Mouse (Mus musculus) forebrain, postnatal 0 days (tissue): ENCODE results near the gene Ccdc116. TPM values are rescaled to one million over a fixed set of nuclear protein-coding genes. Genes with fewer than 3 reads are reported as not detected.

Source experiments
- ATAC-seq: fragments of 200-750 bp; cut with Nextera tagmentation; 2 replicates; pipeline ENCODE4 v1.8.0; 2017; ENCODE audit warnings: mild to moderate bottlenecking, moderate library complexity
- DNase-seq: peaks from one replicate; pipeline ENCODE4 v3.0.0-alpha.2; 2015
- H3K27ac ChIP-seq: fragments of 300-500 bp; sonication (generic); 2 replicates; pipeline ENCODE4 v1.5.1; 2014; ENCODE audit warnings: low read depth, mild to moderate bottlenecking, antibody characterized with exemption, low read length, moderate library complexity, mixed read lengths
- H3K27me3 ChIP-seq: fragments of 300-500 bp; sonication (generic); 2 replicates; pipeline ENCODE4 v1.6.1; 2014; ENCODE audit warnings: mild to moderate bottlenecking, low read length, mixed read lengths; ENCODE audit not compliant: insufficient read depth
- H3K36me3 ChIP-seq: fragments of 300-500 bp; sonication (generic); 2 replicates; pipeline ENCODE4 v1.6.1; 2014; ENCODE audit warnings: mild to moderate bottlenecking, moderate library complexity; ENCODE audit not compliant: insufficient read depth
- H3K4me1 ChIP-seq: fragments of 300-500 bp; sonication (generic); 2 replicates; pipeline ENCODE4 v1.6.1; 2014; ENCODE audit warnings: antibody characterized with exemption; ENCODE audit not compliant: insufficient read depth
- H3K4me2 ChIP-seq: fragments of 300-500 bp; sonication (generic); 2 replicates; pipeline ENCODE4 v1.6.1; 2014; ENCODE audit warnings: low read depth, mild to moderate bottlenecking, moderate library complexity
- H3K4me3 ChIP-seq: fragments of 300-500 bp; sonication (generic); 2 replicates; pipeline ENCODE4 v1.5.1; 2014; ENCODE audit warnings: low read depth, low read length, mixed read lengths
- H3K9ac ChIP-seq: fragments of 300-500 bp; sonication (generic); 2 replicates; pipeline ENCODE4 v1.6.1; 2014; ENCODE audit warnings: mild to moderate bottlenecking
- H3K9me3 ChIP-seq: fragments of 300-500 bp; sonication (generic); 2 replicates; pipeline ENCODE4 v1.6.1; 2016; ENCODE audit warnings: low read length
- CTCF ChIP-seq: sonication (generic); IDR thresholded peaks from 2 replicates; pipeline ENCODE4 v1.5.1; 2016; ENCODE audit warnings: antibody characterized with exemption, control low read depth, low read depth
- WGBS: fragments of 180-500 bp; shearing (Covaris S2); extraction: QIAGEN DNeasy Blood & Tissue Kit; methylation state at CpG from one replicate; pipeline ENCODE4 v1.1.7; 2014; 5-methylcytosine and 5-hydroxymethylcytosine counted together
- microRNA counts: library from miRNA; unstranded; fragments of <30 nt; microRNA quantifications from one replicate; lab custom pipeline; 2015
- microRNA-seq, 2 experiments: library from miRNA; unstranded; fragments of <30 nt; microRNA quantifications; one replicate each; pipeline ENCODE4; 2016
- polyA plus RNA-seq: library from polyadenylated mRNA; unstranded; fragments of >200 nt; fragmentation: Nextera tagmentation; extraction: Ambion mirVana; gene quantifications from 2 replicates; pipeline ENCODE4 v1.2.1, GENCODE M21; 2015
- total RNA-seq: library from RNA; depleted of rRNA; stranded (reverse); fragments of >200 nt; gene quantifications from 2 replicates; pipeline ENCODE4 v1.2.3, GENCODE M21; 2014; rRNA removed

The Ccdc116 gene
- total and polyA plus RNA-seq, 2 experiments from 2014 or later, result 4.1 to 6.2 TPM

- H3K9me3 ChIP-seq, result no peaks in the 10 kb centered on the region
- TF ChIP-seq CTCF, result no peak
- no peak overlapping the region for H3K4me3 ChIP-seq
- WGBS, result 84% methylated on average over 5 of the region's 5 CpGs
- H3K27ac ChIP-seq, result no peak overlapping the region
- no peak overlapping the region for H3K9ac ChIP-seq
- H3K4me2 ChIP-seq, result no peak overlapping the region
- H3K36me3 ChIP-seq, result no peaks in the 10 kb centered on the region
- no peak for ATAC-seq
- no peaks in the 10 kb centered on the region for H3K4me1 ChIP-seq
- DNase-seq, result no peak
- no peaks in the 10 kb centered on the region for H3K27me3 ChIP-seq
These were observed 29.7 kb downstream of the Ccdc116 start for GRCm38 (mm10) chr16:17117309-17117799.

DNA sequence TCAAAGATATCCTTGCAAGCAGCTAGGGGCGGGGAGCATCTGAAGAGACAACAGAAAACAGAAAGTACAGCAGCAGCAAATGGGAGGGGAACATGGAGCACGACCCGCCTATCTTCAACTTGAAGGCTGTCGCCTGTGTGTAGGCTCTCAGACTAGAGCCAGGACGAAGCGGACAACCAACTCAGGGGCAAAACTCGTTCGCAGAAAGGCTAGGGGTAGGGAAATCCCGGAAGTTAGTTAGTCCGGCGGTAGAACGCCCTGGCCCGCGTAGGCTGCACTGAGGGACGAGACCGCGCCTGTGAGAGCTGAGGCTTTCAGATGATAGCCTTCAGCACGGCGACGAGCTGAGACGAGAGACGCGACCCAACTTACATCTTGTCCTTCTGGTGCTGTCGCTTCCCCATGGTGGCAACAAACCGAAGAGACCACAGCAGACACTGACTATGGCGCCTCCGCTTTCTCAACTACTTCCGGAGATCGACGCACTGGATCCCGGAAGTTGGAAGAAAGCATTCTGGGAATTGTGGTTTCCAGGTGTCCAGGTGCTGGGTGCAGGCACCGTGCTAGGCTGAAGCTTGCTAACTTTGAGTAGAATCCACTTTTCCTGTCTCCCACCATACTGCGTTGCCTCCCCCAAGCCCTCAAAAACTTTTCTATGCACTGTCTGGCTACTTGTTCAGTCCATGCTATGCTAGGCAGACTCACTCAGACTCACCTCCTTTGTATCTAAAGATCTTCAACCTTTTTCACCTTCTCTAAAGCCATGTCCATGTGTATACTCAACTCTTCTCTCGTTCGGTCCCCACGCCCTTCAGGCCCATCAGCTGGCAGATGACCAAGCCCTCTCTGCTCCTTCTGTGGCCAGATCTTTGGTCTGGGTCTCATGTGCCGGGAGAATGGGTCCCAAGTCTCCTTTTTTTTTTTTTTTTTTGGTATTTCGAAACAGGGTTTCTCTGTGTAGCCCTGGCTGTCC lies 36.0 kb downstream of the Ccdc116 start, which contains the start of gene Ppil2:
Ppil2 (minus strand) TSS at position 487 of the 973 bp plus-strand sequence.
- Histone ChIP-seq H3K27me3 (no peaks in the 10 kb centered on the region), H3K9ac (peak within 1 kb of the TSS; percentile 63), H3K4me2 (peak within 1 kb of the TSS; percentile 74), H3K36me3 (peaks cover 4% of the 10 kb centered on the region), H3K4me1 (peaks cover 8% of the 10 kb centered on the region; the same call in 1 of the 2 replicates), H3K4me3 (peak within 1 kb of the TSS; percentile 80), H3K27ac (peak within 1 kb of the TSS; percentile 46; the same call in 1 of the 2 replicates), H3K9me3 (no peaks in the 10 kb centered on the region)
- DNase-seq, result peak; percentile 84
- WGBS, result 11% methylated on average over 38 of the region's 38 CpGs
- TF ChIP-seq CTCF, result no peak
- peak; percentile 91 for ATAC-seq

DNA sequence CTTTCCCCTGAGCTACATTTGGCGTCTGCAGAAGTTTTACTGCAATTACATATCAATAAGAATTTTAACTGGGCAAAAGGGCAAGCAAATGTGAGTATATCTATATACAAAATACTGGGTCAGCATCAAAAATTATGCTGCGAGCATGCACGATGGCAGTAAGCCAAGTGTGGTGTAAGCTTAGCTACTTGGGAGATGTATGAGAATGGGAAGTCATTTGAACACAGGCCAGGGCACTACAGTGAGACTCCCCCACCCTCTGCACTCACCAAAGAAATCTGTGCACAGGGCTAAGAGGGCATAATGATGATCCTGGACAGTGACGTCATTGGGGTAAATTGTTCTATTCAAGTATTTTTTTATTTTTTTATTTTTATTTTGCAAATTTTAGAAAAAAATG lies 42.4 kb downstream of the Ccdc116 start:
- no peaks in the 10 kb centered on the region for H3K27me3 ChIP-seq
- H3K9me3 ChIP-seq, result no peaks in the 10 kb centered on the region
- H3K27ac ChIP-seq, result no peak overlapping the region
- 68% methylated on average over 4 of the region's 4 CpGs for WGBS
- no peak for TF ChIP-seq CTCF
- H3K4me2 ChIP-seq, result no peak overlapping the region
- DNase-seq, result no peak
- H3K4me1 ChIP-seq, result no peaks in the 10 kb centered on the region
- no peak overlapping the region for H3K4me3 ChIP-seq
- H3K36me3 ChIP-seq, result peaks cover 52% of the 10 kb centered on the region
- H3K9ac ChIP-seq, result no peak overlapping the region
- ATAC-seq, result no peak

- H3K4me3 ChIP-seq, result no peak overlapping the region
- 37% methylated on average over 7 of the region's 7 CpGs for WGBS
- DNase-seq, result peak; percentile 41
- TF ChIP-seq CTCF, result no peak
- no peaks in the 10 kb centered on the region for H3K9me3 ChIP-seq
- ATAC-seq, result peak; percentile 49; the same call in 1 of the 2 replicates
- no peak overlapping the region for H3K27ac ChIP-seq
- no peaks in the 10 kb centered on the region for H3K4me1 ChIP-seq
- no peaks in the 10 kb centered on the region for H3K27me3 ChIP-seq
- H3K36me3 ChIP-seq, result peaks cover 60% of the 10 kb centered on the region
- no peak overlapping the region for H3K9ac ChIP-seq
- no peak overlapping the region for H3K4me2 ChIP-seq
These were observed 44.3 kb downstream of the Ccdc116 start for GRCm38 (mm10) chr16:17102630-17103220.

DNA sequence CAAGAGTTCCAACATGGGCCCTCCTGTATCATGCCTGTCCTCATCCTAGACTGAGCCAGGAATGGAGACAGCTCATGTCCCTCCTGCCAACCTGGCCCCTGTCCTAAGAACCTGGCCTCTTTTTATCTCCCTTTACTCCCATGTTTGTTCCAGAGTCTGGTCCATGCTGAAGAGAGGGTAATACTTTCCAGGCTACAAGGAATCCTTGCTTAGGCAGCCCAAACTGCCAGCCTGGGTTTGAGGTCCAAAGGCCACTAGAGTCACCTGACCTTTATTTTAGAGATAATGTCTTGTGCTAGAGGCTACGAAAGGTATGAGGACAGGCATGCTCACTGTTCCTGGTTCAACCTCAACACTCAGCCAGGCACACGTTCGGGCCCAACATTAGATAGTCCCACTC lies 50.1 kb downstream of the Ccdc116 start:
- H3K4me2 ChIP-seq, result no peak overlapping the region
- no peaks in the 10 kb centered on the region for H3K4me1 ChIP-seq
- H3K27me3 ChIP-seq, result no peaks in the 10 kb centered on the region
- DNase-seq, result no peak
- H3K36me3 ChIP-seq, result peaks cover 70% of the 10 kb centered on the region
- 95% methylated on average over 3 of the region's 3 CpGs for WGBS
- no peak overlapping the region for H3K4me3 ChIP-seq
- H3K9me3 ChIP-seq, result no peaks in the 10 kb centered on the region
- H3K9ac ChIP-seq, result no peak overlapping the region
- no peak for TF ChIP-seq CTCF
- no peak for ATAC-seq
- H3K27ac ChIP-seq, result no peak overlapping the region

MicroRNAs within 50 kb of the gene (microRNA counts, 519-probe panel; counts per million panel counts)
- 5,108 counts per million, percentile 67 among the panel's probes with 10 or more counts for microRNA mmu-miR-130b (lab: Ali Mortazavi, UCI)
- 2,089 counts per million, percentile 17 among the panel's probes with 10 or more counts for microRNA mmu-miR-301b (lab: Ali Mortazavi, UCI)

Small RNA genes lying within 50 kb of the gene (microRNA-seq; reads per million reads assigned to microRNA genes)
- gene Mir130b (2,182 to 3,131 reads per million in 2 experiments), gene Mir301b (74.1 to 78.8 reads per million in 2 experiments)

Other genes starting within 250 kb of the Ccdc116 start
- gene Mapk1, start 163.8 kb downstream of the Ccdc116 start, total RNA-seq, result 189 and 231 TPM in 2 replicates
- gene Mapk1, start 163.8 kb downstream of the Ccdc116 start, polyA plus RNA-seq, result 165 and 207 TPM in 2 replicates
- gene Ypel1, start 77.5 kb downstream of the Ccdc116 start, total RNA-seq, result 76.7 and 103 TPM in 2 replicates
- 123 and 131 TPM in 2 replicates for gene Ypel1, start 77.5 kb downstream of the Ccdc116 start, polyA plus RNA-seq
- gene Ppil2, start 36.0 kb downstream of the Ccdc116 start, total RNA-seq, result 100 and 104 TPM in 2 replicates
- 99.3 and 111 TPM in 2 replicates for gene Ppil2, start 36.0 kb downstream of the Ccdc116 start, polyA plus RNA-seq
- 3.8 and 5.4 TPM in 2 replicates for gene 2610318N02Rik, start 22.1 kb downstream of the Ccdc116 start, total RNA-seq
- 10.1 and 10.6 TPM in 2 replicates for gene 2610318N02Rik, start 22.1 kb downstream of the Ccdc116 start, polyA plus RNA-seq
- 13.5 and 19.2 TPM in 2 replicates for gene Sdf2l1, start 14.8 kb downstream of the Ccdc116 start, total RNA-seq
- gene Sdf2l1, start 14.8 kb downstream of the Ccdc116 start, polyA plus RNA-seq, result 16.2 and 19.9 TPM in 2 replicates
- gene Ydjc, start 2.6 kb downstream of the Ccdc116 start, total RNA-seq, result 57.4 and 73.2 TPM in 2 replicates
- 44.7 and 45.0 TPM in 2 replicates for gene Ydjc, start 2.6 kb downstream of the Ccdc116 start, polyA plus RNA-seq
- gene Ube2l3, start 55.4 kb upstream of the Ccdc116 start, total RNA-seq, result 127 and 136 TPM in 2 replicates
- gene Ube2l3, start 55.4 kb upstream of the Ccdc116 start, polyA plus RNA-seq, result 330 and 371 TPM in 2 replicates
- gene Rimbp3, start 61.4 kb upstream of the Ccdc116 start, total RNA-seq, result 3.0 and 3.3 TPM in 2 replicates
- gene Rimbp3, start 61.4 kb upstream of the Ccdc116 start, polyA plus RNA-seq, result 0.92 and 1.3 TPM in 2 replicates
- gene Hic2, start 86.3 kb upstream of the Ccdc116 start, total RNA-seq, result 10.4 and 14.9 TPM in 2 replicates
- gene Hic2, start 86.3 kb upstream of the Ccdc116 start, polyA plus RNA-seq, result 2.7 and 4.3 TPM in 2 replicates
- 55.2 and 71.0 TPM in 2 replicates for gene Tmem191c, start 128.8 kb upstream of the Ccdc116 start, total RNA-seq
- gene Tmem191c, start 128.8 kb upstream of the Ccdc116 start, polyA plus RNA-seq, result 36.2 and 53.5 TPM in 2 replicates
- 3.7 and 4.2 TPM in 2 replicates for gene Serpind1, start 184.1 kb upstream of the Ccdc116 start, total RNA-seq
- gene Serpind1, start 184.1 kb upstream of the Ccdc116 start, polyA plus RNA-seq, result 5.0 and 5.8 TPM in 2 replicates